Mouse (Mus musculus) cortical plate, adult 2 months (tissue): ENCODE measurements around the gene Ppp1r8. TPM values are rescaled to one million over a fixed set of nuclear protein-coding genes. Genes with fewer than 3 reads are reported as not detected.

ENCODE experiments used
- H3K27ac ChIP-seq: fragments of 200-500 bp; 2 replicates; pipeline ENCODE4 v1.5.1; 2012; ENCODE audit warnings: low read length, control low read depth, inconsistent platforms; ENCODE audit not compliant: insufficient read depth
- H3K4me1 ChIP-seq: fragments of 200-500 bp; 2 replicates; pipeline ENCODE4 v1.6.1; 2011; ENCODE audit warnings: low read length; ENCODE audit not compliant: control insufficient read depth, insufficient read depth
- H3K4me3 ChIP-seq: fragments of 200-500 bp; 2 replicates; pipeline ENCODE4 v1.5.1; 2011; ENCODE audit warnings: mild to moderate bottlenecking, low read length, control low read depth; ENCODE audit not compliant: insufficient read depth
- CTCF ChIP-seq: fragments of 200-500 bp; IDR thresholded peaks from 2 replicates; pipeline ENCODE4 v1.5.1; 2011; ENCODE audit warnings: mild to moderate bottlenecking, control low read depth, low read length; ENCODE audit not compliant: insufficient read depth; ENCODE audit errors: extremely low read depth
- POLR2A ChIP-seq: fragments of 200-500 bp; IDR thresholded peaks from 2 replicates; pipeline ENCODE4 v1.6.1; 2011; ENCODE audit warnings: mild to moderate bottlenecking, low read length, control low read depth; ENCODE audit not compliant: insufficient read depth; ENCODE audit errors: extremely low read depth
- polyA plus RNA-seq: library from polyadenylated mRNA; depleted of rRNA; stranded (reverse); fragments of >200 nt; gene quantifications from 2 replicates; pipeline ENCODE4 v1.2.3, GENCODE M21; 2012; rRNA removed

Ppp1r8 gene
- polyA plus RNA-seq, result 55.2 and 56.5 TPM in 2 replicates

GRCm38 (mm10) chr4:132842970-132843704, at the start of gene Ppp1r8:
Gene Ppp1r8, minus strand, starts transcription at chr4:132843169.
- no peaks in the 10 kb centered on the region; the same call in 1 of the 2 replicates for H3K4me1 ChIP-seq
- TF ChIP-seq POLR2A (peak; percentile 92), CTCF (no peak)
- peak within 1 kb of the TSS; percentile 95 for H3K4me3 ChIP-seq
- H3K27ac ChIP-seq, result peak within 1 kb of the TSS; percentile 39

- TF ChIP-seq CTCF, result no peak
- no peak for TF ChIP-seq POLR2A
- Histone ChIP-seq H3K4me1 (peaks cover 7% of the 10 kb centered on the region), H3K4me3 (peak overlapping the region; percentile 94), H3K27ac (peak overlapping the region; percentile 7; the same call in 1 of the 2 replicates)
Measured at GRCm38 (mm10) chr4:132884844-132885374, 41.9 kb upstream of the Ppp1r8 start.

- TF ChIP-seq POLR2A (peak; percentile 89), CTCF (no peak)
- H3K27ac ChIP-seq, result peak within 1 kb of the TSS; percentile 70
- peak within 1 kb of the TSS; percentile 94 for H3K4me3 ChIP-seq
- H3K4me1 ChIP-seq, result peaks cover 7% of the 10 kb centered on the region
Measured at GRCm38 (mm10) chr4:132884064-132884843, 41.3 kb upstream of the Ppp1r8 start, which contains the start of gene Stx12. Gene Stx12, minus strand, starts transcription at chr4:132884509.

GRCm38 (mm10) chr4:132883561-132884063, 40.6 kb upstream of the Ppp1r8 start:
- H3K27ac ChIP-seq, result peak overlapping the region; percentile 70
- peaks cover 7% of the 10 kb centered on the region for H3K4me1 ChIP-seq
- TF ChIP-seq CTCF, result no peak
- TF ChIP-seq POLR2A, result no peak
- H3K4me3 ChIP-seq, result peak overlapping the region; percentile 94

GRCm38 (mm10) chr4:132874363-132875097, 31.6 kb upstream of the Ppp1r8 start:
- Histone ChIP-seq H3K4me3 (no peak overlapping the region), H3K27ac (no peak overlapping the region), H3K4me1 (peaks cover 1% of the 10 kb centered on the region)
- TF ChIP-seq CTCF (no peak), POLR2A (no peak)

- peaks cover 1% of the 10 kb centered on the region for H3K4me1 ChIP-seq
- no peak overlapping the region for H3K4me3 ChIP-seq
- H3K27ac ChIP-seq, result no peak overlapping the region
- no peak for TF ChIP-seq POLR2A
- no peak for TF ChIP-seq CTCF
Measured at GRCm38 (mm10) chr4:132873481-132874362, 30.8 kb upstream of the Ppp1r8 start.

GRCm38 (mm10) chr4:132871116-132871515, 28.1 kb upstream of the Ppp1r8 start:
- no peak overlapping the region for H3K27ac ChIP-seq
- peaks cover 1% of the 10 kb centered on the region for H3K4me1 ChIP-seq
- TF ChIP-seq POLR2A (no peak), CTCF (no peak)
- H3K4me3 ChIP-seq, result no peak overlapping the region

- TF ChIP-seq POLR2A (no peak), CTCF (no peak)
- Histone ChIP-seq H3K4me1 (no peaks in the 10 kb centered on the region), H3K4me3 (no peak overlapping the region), H3K27ac (no peak overlapping the region)
Measured at GRCm38 (mm10) chr4:132864856-132865255, 21.9 kb upstream of the Ppp1r8 start.
